Mouse (Mus musculus) lung, adult 2 months (tissue): ENCODE measurements around the gene Pla2g1b. TPM values are rescaled to one million over a fixed set of nuclear protein-coding genes. Genes with fewer than 3 reads are reported as not detected.

Experiments
- DNase-seq: peaks from one replicate; pipeline ENCODE4 v3.0.0; 2022
- H3K4me1 ChIP-seq: fragments of 200-500 bp; 2 replicates; pipeline ENCODE4 v1.6.1; 2011; ENCODE audit warnings: low read length; ENCODE audit not compliant: control insufficient read depth, insufficient read depth
- H3K4me3 ChIP-seq: fragments of 200-500 bp; replicated peaks from 2 replicates; pipeline ENCODE3; 2011; ENCODE audit warnings: low read depth, mild to moderate bottlenecking, control low read depth, low read length; ENCODE audit errors: extremely low read depth
- CTCF ChIP-seq: fragments of 200-500 bp; IDR thresholded peaks from 2 replicates; pipeline ENCODE4 v1.5.1; 2011; ENCODE audit warnings: mild to moderate bottlenecking, low read length, control low read depth; ENCODE audit not compliant: insufficient read depth
- POLR2A ChIP-seq: fragments of 200-500 bp; IDR thresholded peaks from 2 replicates; pipeline ENCODE4 v1.6.1; 2011; ENCODE audit warnings: low read depth, mild to moderate bottlenecking, control low read depth, low read length, borderline replicate concordance; ENCODE audit errors: extremely low read depth
- WGBS: fragments of 180-500 bp; shearing (Covaris S2); methylation state at CpG from one replicate; pipeline ENCODE4 v1.1.7; 2018; 5-methylcytosine and 5-hydroxymethylcytosine counted together
- polyA plus RNA-seq: library from polyadenylated mRNA; depleted of rRNA; stranded (reverse); fragments of >200 nt; gene quantifications from 2 replicates; pipeline ENCODE4 v1.2.3, GENCODE M21; 2012

Gene Pla2g1b
- polyA plus RNA-seq, 1 experiment = 38.0 TPM

GRCm38 (mm10) chr5:115434280-115434852 is 31.7 kb upstream of the Pla2g1b start:
- Histone ChIP-seq H3K4me3 (no peak overlapping the region), H3K4me1 (no peaks in the 10 kb centered on the region)
- TF ChIP-seq POLR2A (no peak), CTCF (no peak)
- DNase-seq = no peak
- 76% methylated on average over 11 of the region's 11 CpGs for WGBS

- no peak overlapping the region for H3K4me3 ChIP-seq
- WGBS = 67% methylated on average over 15 of the region's 15 CpGs
- H3K4me1 ChIP-seq = no peaks in the 10 kb centered on the region
- no peak for TF ChIP-seq CTCF
- TF ChIP-seq POLR2A = no peak
- no peak for DNase-seq
These were observed 31.0 kb upstream of the Pla2g1b start for GRCm38 (mm10) chr5:115434853-115435754.

- no peaks in the 10 kb centered on the region for H3K4me1 ChIP-seq
- H3K4me3 ChIP-seq = no peak overlapping the region
- TF ChIP-seq CTCF (no peak), POLR2A (no peak)
- WGBS = 46% methylated on average over 8 of the region's 8 CpGs
- DNase-seq = no peak
These were observed 30.2 kb upstream of the Pla2g1b start for GRCm38 (mm10) chr5:115435755-115436379.

DNA sequence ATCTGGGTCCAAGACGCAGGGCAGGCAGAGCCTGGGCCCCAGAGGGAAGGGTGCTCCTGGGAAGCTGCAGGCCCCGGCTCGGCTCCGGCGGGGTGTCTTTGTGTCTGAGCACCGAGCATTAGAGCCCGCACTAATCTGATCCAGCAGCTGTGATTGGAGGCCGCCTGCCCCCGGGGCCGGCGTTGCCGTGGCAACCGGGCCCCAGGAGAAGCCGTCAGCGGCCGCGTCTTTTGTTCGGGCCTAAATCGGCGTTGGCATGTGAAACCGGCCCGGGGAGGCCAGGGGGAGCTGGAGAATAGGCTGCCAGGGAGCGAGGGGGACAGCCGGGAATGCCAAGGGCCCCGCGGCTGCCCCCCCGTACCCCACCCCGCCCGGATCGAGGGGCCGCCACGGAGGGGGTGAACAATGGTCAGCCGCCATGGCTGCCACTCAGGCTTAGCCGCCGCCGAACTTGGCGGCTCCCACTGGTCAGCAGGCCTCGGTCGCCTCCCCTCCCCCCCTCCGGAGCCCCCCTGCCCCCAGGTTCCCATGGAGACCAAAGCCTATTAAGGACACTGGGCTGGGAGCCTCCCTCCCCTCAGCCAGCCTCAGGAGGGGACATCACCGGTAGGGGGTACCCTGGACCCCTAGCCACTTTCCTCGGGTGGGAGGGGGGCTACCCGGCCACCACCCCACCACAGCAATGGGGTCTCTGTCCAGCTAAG is 29.5 kb upstream of the Pla2g1b start:
- TF ChIP-seq CTCF = no peak
- no peak for TF ChIP-seq POLR2A
- no peak overlapping the region for H3K4me3 ChIP-seq
- peak; percentile 17 for DNase-seq
- WGBS = 3% methylated on average over 43 of the region's 43 CpGs
- no peaks in the 10 kb centered on the region for H3K4me1 ChIP-seq

DNA sequence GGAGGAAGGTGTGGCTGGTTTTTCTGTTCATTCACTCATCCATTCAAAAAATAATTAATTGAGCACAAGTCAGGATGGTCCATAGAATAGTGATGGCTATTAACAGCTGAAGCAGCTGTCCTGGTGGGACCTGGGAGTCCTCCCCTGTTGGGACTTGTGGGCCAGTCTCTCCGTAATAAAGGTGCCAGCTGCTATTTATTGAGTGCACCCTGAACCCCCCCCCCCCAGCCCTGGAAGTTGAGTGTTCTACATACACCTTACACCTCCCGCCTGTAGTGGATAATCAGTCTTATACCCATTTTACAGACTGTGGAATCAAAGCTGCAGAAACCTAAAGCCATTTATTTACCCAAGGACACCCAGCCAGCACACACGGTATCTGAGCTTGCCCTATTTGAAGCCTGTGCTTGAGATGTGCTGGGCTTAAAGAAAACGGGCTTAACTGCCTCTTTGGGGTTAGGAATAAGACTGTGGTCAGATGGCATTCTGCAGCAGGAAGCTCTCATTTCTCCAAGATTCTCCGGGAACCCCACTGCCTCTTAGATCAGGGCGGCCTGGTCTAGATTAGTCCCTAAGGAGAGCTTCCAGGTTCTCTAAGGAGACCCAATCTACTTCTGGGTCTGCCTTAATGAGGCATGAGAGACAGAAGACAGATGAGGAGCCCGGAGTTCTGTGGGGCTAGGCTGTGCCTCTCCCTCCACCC is 28.7 kb upstream of the Pla2g1b start:
- 79% methylated on average over 7 of the region's 7 CpGs for WGBS
- no peak for TF ChIP-seq POLR2A
- TF ChIP-seq CTCF = no peak
- DNase-seq = no peak
- H3K4me3 ChIP-seq = no peak overlapping the region
- H3K4me1 ChIP-seq = no peaks in the 10 kb centered on the region

- no peak for DNase-seq
- WGBS = 55% methylated on average over 2 of the region's 2 CpGs
- TF ChIP-seq CTCF (no peak), POLR2A (no peak)
These were observed 28.1 kb upstream of the Pla2g1b start for GRCm38 (mm10) chr5:115437945-115438315.

GRCm38 (mm10) chr5:115438667-115439066 is 27.4 kb upstream of the Pla2g1b start:
- Histone ChIP-seq H3K4me3 (no peak overlapping the region), H3K4me1 (no peaks in the 10 kb centered on the region)
- DNase-seq = no peak
- TF ChIP-seq CTCF (no peak), POLR2A (no peak)
- WGBS = 67% methylated on average over 7 of the region's 7 CpGs

More at GRCm38 (mm10) chr5:115437945-115438315, 28.1 kb upstream of the Pla2g1b start:
- Histone ChIP-seq H3K4me1 (no peaks in the 10 kb centered on the region), H3K4me3 (no peak overlapping the region)

DNA sequence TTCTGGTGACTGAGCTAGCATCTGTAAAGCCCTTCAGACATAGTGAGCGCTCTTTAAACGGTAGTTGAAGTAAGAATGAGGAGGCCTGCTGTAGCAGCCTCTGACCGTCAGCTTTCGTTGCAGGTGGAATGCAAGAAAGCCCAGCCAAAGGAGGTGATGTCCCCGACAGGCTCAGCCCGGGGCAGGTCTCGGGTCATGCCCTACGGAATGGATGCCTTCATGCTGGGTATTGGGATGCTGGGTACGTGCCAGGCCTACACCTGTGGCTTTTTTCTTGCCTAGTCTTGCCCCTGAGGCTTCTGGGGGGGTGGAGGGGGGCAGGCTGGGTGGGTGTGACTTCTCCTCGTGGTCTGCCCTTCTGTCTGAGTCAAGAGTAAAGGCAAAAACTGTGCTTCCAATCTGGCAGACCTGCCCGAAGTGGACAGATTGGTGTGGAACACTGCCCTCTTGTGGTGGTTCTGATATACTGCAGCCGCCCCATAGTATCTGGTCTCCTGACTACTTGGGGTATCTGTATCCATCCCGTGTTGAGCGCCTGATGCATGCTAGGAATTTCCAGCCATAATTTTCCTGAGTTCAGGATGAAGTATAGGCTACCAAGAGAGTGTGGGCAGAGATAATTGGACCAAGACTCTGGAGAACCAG is 24.7 kb upstream of the Pla2g1b start:
- Histone ChIP-seq H3K4me1 (no peaks in the 10 kb centered on the region), H3K4me3 (no peak overlapping the region)
- 38% methylated on average over 14 of the region's 14 CpGs for WGBS
- TF ChIP-seq CTCF = peak; percentile 86
- no peak for TF ChIP-seq POLR2A
- peak; percentile 65 for DNase-seq
